Mouse (Mus musculus): ENCODE measurements at regions not wholly inside any gene's neighbourhood (a gene's known extent, or its start where the extent isn't known, plus 50 kb on each side); places are given as distances from the start of the nearest gene placed in this dataset.

- no peak for DNase-seq (ENCODE audit: low spot score)
These were observed 54.4 kb upstream of the Ubr2 start for GRCm38 (mm10) chr17:47064592-47065306.

GRCm38 (mm10) chr17:47064006-47064405 is 53.6 kb upstream of the Ubr2 start:
- DNase-seq (ENCODE audit: low spot score) = no peak

DNA sequence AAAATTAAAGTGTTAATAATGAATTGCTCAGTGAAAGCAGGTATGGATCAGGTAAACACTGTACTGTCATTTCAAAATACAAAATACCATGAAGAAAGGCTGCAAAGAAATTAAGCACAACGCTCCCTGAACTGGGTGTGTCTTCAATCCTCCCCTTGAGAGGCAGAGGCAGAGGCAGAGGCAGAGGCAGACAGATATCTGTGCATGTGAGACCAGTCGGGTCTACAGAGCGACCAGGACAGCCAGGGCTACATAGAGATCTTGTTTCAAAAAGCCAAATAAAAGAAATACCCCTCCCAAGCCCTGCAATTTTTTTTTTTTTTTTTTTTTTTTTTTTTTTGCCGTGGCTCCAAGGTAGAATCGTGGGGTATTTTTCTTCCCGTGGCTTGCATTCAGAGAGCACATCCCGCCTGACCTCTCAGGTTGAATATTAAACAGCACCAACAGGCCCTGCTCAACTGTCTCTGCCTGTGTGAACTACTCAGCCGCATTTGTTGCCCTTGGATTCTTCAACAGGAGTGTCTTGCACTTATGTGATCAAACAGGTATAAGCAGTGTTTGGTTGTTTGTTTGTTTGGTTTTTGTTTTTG is 50.8 kb upstream of the Ubr2 start:
- no peak for DNase-seq (ENCODE audit: low spot score)
